Mouse (Mus musculus) midbrain, embryonic 14.5 days (tissue): ENCODE data around the gene Coro2a. TPM values are rescaled to one million over a fixed set of nuclear protein-coding genes. Genes with fewer than 3 reads are reported as not detected.
"Not testable (repeated sequence)": the region's sequence is repeated elsewhere in the genome, so short reads cannot be mapped to it uniquely, and the experiment has no call there.

Experiments used
- ATAC-seq: fragments of 200-750 bp; cut with Nextera tagmentation; 2 replicates; pipeline ENCODE4 v1.8.0; 2017; ENCODE audit warnings: moderate number of reproducible peaks, moderate library complexity; ENCODE audit not compliant: low FRiP score, low TSS enrichment
- DNase-seq: peaks from one replicate; pipeline ENCODE4 v3.0.0-alpha.2; 2015
- H3K27ac ChIP-seq: fragments of 300-500 bp; sonication (generic); replicated peaks from 2 replicates; pipeline ENCODE4 v1.5.1; 2014; ENCODE audit warnings: mild to moderate bottlenecking, low read depth, low read length, moderate library complexity
- H3K27me3 ChIP-seq: fragments of 300-500 bp; sonication (generic); 2 replicates; pipeline ENCODE4 v1.6.1; 2014; ENCODE audit warnings: low read length, control low read depth, mixed read lengths; ENCODE audit not compliant: control insufficient read depth, insufficient read depth
- H3K36me3 ChIP-seq: fragments of 300-500 bp; sonication (generic); 2 replicates; pipeline ENCODE4 v1.6.1; 2014; ENCODE audit warnings: low read length, control low read depth; ENCODE audit not compliant: control insufficient read depth, insufficient read depth
- H3K4me1 ChIP-seq: fragments of 300-500 bp; sonication (generic); 2 replicates; pipeline ENCODE4 v1.6.1; 2014; ENCODE audit warnings: mild to moderate bottlenecking, antibody characterized with exemption, low read length, control low read depth; ENCODE audit not compliant: control insufficient read depth, insufficient read depth
- H3K4me2 ChIP-seq: fragments of 300-500 bp; sonication (generic); 2 replicates; pipeline ENCODE4 v1.6.1; 2014; ENCODE audit warnings: mild to moderate bottlenecking, low read length, moderate library complexity
- H3K4me3 ChIP-seq: fragments of 300-500 bp; sonication (generic); replicated peaks from 2 replicates; pipeline ENCODE4 v1.5.1; 2014; ENCODE audit warnings: low read depth, low read length
- H3K9ac ChIP-seq: fragments of 300-500 bp; sonication (generic); replicated peaks from 2 replicates; pipeline ENCODE4 v1.6.1; 2014; ENCODE audit warnings: mild to moderate bottlenecking, low read length, moderate library complexity
- H3K9me3 ChIP-seq: fragments of 300-500 bp; sonication (generic); 2 replicates; pipeline ENCODE4 v1.6.1; 2016; ENCODE audit warnings: low read length, control low read depth, mixed read lengths; ENCODE audit not compliant: control insufficient read depth
- WGBS: fragments of 180-500 bp; shearing (Covaris S2); extraction: QIAGEN DNeasy Blood & Tissue Kit; methylation state at CpG from one replicate; pipeline ENCODE4 v1.1.7; 2014; 5-methylcytosine and 5-hydroxymethylcytosine counted together
- polyA plus RNA-seq: library from polyadenylated mRNA; unstranded; fragments of >200 nt; fragmentation: Nextera tagmentation; extraction: Ambion mirVana; gene quantifications from 2 replicates; pipeline ENCODE4 v1.2.1, GENCODE M21; 2014

The Coro2a gene
- polyA plus RNA-seq, 1 experiment from 2014 or later: 5.4 TPM

DNA sequence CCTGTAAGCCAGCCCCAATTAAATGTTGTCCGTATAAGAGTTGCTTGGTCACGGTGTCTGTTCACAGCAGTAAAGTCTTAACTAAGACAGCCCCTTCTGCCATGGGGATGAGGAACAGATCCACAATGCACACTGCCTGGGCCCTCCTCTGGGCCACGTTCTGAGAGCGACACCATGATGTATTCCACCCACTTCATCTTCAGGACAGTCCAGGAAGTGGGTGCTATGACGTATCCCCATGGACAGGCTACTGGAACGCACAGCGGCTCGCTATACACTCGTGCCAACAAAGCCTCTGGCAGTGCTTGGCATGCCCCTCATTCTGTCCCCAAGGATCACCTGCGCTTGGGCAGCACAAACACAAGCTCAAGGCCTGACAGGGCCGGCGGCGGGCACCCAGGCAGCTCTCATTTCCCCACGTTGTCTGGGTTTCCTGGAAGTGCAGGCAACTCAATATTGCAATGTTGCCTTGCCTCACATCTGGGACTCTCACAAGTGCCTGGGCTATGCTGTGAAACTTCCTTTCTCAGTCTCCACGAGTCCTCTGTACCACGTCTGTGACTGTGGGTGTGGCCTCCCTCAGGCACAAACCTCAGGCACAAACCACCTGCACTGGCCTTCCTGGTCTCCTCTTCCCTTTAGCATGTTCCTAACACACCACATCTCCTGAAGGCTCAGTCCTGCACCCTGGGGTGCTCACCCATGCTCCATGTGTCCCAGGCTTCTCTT lies 33.9 kb upstream of the Coro2a start:
- Histone ChIP-seq H3K9me3 (no peaks in the 10 kb centered on the region), H3K9ac (no peak overlapping the region), H3K4me3 (no peak overlapping the region), H3K27me3 (no peaks in the 10 kb centered on the region), H3K4me1 (no peaks in the 10 kb centered on the region), H3K36me3 (no peaks in the 10 kb centered on the region), H3K4me2 (no peak overlapping the region), H3K27ac (no peak overlapping the region)
- WGBS: 86% methylated on average over 16 of the region's 16 CpGs
- ATAC-seq (no peak), DNase-seq (no peak)

DNA sequence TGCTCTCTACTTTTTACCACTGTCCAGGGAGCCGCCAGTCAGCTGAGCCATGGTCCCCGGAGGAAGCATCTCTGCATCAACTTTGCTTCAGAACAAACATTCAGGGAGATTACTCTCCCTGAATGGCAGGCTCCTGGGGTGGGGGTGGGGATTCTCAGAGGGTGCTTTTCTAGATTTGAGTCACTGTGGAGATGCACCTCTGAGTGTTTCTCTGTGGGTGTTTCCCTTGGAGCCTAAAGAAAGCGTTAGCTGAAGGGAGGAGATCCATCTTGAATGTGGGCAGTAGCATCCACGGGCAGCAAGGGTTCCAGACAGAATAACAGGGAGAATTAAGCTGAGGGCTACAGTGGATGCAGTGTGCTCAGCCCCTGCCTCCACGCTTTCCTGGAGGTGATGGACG lies 32.9 kb upstream of the Coro2a start:
- Histone ChIP-seq H3K4me2 (no peak overlapping the region), H3K4me3 (no peak overlapping the region), H3K4me1 (no peaks in the 10 kb centered on the region), H3K36me3 (no peaks in the 10 kb centered on the region), H3K27me3 (no peaks in the 10 kb centered on the region), H3K27ac (no peak overlapping the region), H3K9me3 (no peaks in the 10 kb centered on the region), H3K9ac (no peak overlapping the region)
- no peak for ATAC-seq
- no peak for DNase-seq
- 61% methylated on average over 6 of the region's 6 CpGs for WGBS

DNA sequence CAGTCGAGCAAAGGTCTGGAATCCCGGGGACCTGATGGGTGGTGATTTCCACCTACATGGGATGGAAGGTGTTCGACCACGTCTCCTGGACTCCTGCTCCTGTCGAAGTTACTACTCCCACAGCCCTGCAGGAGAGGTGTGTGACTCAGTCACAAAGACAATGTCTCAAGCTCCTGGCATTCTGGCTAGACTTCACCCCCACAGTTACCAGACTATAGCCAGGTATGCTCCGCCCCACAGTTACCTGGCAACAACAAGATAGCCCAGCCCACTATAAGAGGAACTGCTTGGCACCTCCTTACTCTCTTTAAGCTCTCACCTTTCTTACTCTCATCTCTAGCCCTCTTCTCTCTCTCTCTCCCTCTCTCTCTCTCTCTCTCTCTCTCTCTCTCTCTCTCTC lies 31.6 kb upstream of the Coro2a start:
- not testable (repeated sequence) for H3K9me3 ChIP-seq, H3K4me3 ChIP-seq, DNase-seq, H3K36me3 ChIP-seq, H3K9ac ChIP-seq, H3K4me2 ChIP-seq, H3K4me1 ChIP-seq, H3K27me3 ChIP-seq, ATAC-seq, H3K27ac ChIP-seq
- WGBS: 74% methylated on average over 6 of the region's 6 CpGs

DNA sequence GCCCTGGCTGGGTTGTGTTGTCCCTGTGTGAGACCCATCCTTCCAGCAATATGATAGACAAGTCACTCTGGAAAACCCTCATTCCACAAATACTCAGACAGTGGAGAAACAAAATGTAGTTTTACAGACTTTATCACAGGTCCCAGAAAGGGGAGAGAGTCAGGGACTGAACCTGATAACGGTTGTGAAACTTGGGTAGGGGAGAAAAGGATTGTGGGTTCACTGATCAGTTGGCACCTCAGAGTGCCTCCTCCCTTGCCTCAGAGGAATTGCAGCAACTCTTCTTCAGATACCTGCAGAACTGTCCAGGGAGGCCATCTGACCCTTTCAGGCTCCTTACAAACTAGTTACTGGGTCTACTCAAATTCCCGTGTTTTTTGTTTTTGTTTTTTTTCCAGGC lies 30.5 kb upstream of the Coro2a start:
- no peaks in the 10 kb centered on the region for H3K9me3 ChIP-seq
- H3K4me3 ChIP-seq: no peak overlapping the region
- ATAC-seq: no peak
- no peaks in the 10 kb centered on the region for H3K4me1 ChIP-seq
- no peaks in the 10 kb centered on the region for H3K27me3 ChIP-seq
- no peak overlapping the region for H3K9ac ChIP-seq
- H3K4me2 ChIP-seq: no peak overlapping the region
- no peaks in the 10 kb centered on the region for H3K36me3 ChIP-seq
- no peak for DNase-seq
- H3K27ac ChIP-seq: no peak overlapping the region
- WGBS: 81% methylated on average over 2 of the region's 2 CpGs

DNA sequence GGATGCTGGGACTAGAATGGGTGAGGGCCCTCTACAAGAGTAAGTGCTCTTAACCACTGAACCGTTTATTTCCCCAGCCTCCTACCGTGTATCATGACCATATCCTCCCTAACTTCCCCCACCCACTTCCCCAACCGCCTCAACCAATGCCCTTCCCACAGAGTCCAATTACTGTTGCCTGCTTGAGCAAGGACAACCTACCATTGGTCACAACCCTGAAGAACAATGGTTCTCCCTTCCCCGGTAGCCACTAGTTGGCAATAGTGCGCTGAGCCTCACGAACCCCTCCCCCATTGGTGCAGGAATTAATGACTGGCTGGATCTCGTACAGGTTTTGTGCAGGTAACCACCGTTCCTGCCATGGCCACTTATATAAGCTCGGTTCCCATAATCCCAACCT lies 28.4 kb upstream of the Coro2a start:
- H3K27me3 ChIP-seq: no peaks in the 10 kb centered on the region
- 62% methylated on average over 9 of the region's 9 CpGs for WGBS
- no peak overlapping the region for H3K4me2 ChIP-seq

DNA sequence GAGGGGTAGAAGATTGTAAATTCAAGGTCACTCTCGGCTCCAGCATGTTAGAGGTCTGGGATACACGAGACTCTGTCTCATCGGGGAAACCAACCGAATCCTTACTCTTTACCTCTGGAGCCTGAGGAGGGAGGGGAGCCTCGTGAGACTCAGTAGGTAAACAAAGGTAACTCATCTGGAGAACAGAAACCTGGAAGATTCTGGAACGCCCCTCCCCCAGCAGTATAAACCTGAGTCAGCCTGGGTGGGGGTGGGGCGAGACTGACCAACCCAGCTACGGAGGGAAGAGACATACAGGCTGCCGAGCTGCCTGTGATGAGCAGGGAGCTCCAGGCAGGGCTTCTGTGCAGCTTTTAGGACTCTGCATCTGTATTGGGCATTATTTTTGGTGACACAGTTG lies 26.9 kb upstream of the Coro2a start:
- Histone ChIP-seq H3K9me3 (no peaks in the 10 kb centered on the region), H3K36me3 (no peaks in the 10 kb centered on the region), H3K9ac (no peak overlapping the region), H3K4me3 (no peak overlapping the region), H3K4me1 (no peaks in the 10 kb centered on the region), H3K4me2 (no peak overlapping the region), H3K27ac (no peak overlapping the region), H3K27me3 (no peaks in the 10 kb centered on the region)
- 53% methylated on average over 9 of the region's 9 CpGs for WGBS
- DNase-seq (no peak), ATAC-seq (no peak)

More for the DNA sequence above, 28.4 kb upstream of the Coro2a start:
- Histone ChIP-seq H3K4me3 (no peak overlapping the region), H3K4me1 (no peaks in the 10 kb centered on the region), H3K9ac (no peak overlapping the region), H3K27ac (no peak overlapping the region), H3K9me3 (no peaks in the 10 kb centered on the region), H3K36me3 (no peaks in the 10 kb centered on the region)
- DNase-seq: no peak
- ATAC-seq: no peak

DNA sequence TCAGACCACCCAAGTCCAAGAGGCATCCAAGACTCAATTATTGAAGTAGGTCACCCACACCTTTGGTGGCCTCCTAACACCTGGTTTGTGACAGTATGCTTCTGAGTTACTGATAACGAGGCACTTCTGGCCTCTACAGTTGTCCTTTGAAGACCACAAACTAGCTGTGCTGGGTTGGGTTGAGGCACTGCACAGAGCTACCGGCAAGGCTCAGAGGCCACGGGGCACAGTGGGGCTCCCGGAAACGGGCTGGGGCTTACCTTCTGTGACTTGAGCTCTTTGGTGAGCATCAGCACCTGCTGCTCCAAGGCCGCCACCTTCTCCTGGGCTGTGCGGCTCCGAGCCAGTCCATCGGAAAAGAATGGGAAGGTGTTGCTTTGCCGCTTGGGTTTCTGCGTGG lies 26.1 kb upstream of the Coro2a start:
- Histone ChIP-seq H3K9ac (no peak overlapping the region), H3K27me3 (no peaks in the 10 kb centered on the region), H3K27ac (no peak overlapping the region), H3K4me3 (no peak overlapping the region), H3K9me3 (no peaks in the 10 kb centered on the region), H3K4me1 (no peaks in the 10 kb centered on the region), H3K4me2 (no peak overlapping the region), H3K36me3 (no peaks in the 10 kb centered on the region)
- DNase-seq (no peak), ATAC-seq (no peak)
- 84% methylated on average over 11 of the region's 11 CpGs for WGBS

DNA sequence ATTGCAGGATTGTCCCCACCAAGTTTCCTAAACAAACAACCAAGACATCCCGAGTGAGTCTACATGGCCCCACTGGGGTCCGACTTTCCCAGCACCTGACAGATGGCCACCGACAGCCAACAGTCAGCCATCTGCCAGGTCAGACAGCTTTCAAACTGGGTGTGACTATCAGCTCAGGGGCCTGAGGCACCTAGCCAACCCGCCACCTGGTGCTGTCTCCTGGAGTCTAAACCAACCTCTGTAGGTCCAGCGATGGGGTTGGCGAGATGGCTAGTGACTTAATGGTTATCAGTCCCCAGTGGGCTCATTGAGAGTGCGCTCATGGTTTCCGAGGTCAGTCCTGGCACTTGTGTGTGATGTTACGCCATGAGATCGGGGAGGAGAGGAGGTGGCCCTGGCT lies 23.1 kb upstream of the Coro2a start:
- no peak for ATAC-seq
- Histone ChIP-seq H3K9me3 (no peaks in the 10 kb centered on the region), H3K27me3 (no peaks in the 10 kb centered on the region), H3K9ac (no peak overlapping the region), H3K4me2 (no peak overlapping the region), H3K4me3 (no peak overlapping the region), H3K27ac (no peak overlapping the region), H3K4me1 (no peaks in the 10 kb centered on the region), H3K36me3 (no peaks in the 10 kb centered on the region)
- 79% methylated on average over 10 of the region's 10 CpGs for WGBS
- DNase-seq: no peak

DNA sequence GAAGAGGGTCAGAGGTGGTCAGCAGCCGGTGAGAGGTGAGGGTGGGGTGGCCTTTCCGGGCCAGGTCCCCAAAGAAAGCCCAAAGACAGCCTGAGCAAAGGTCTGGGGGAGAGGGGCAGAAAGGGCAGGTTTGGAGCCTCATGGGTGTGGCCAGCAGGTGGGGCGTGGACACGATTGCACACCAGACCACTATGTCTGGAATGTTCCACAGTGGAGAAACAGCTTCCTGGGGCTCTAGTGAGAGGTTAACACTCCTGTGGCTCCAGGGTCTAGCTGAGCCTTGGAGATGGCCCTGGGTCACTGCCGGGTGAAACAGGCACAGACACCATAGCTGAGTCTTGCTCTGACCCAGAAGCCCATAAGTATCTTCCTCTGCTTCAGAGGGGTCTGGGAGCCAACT lies 21.0 kb upstream of the Coro2a start:
- Histone ChIP-seq H3K4me3 (no peak overlapping the region), H3K27ac (no peak overlapping the region), H3K4me2 (no peak overlapping the region), H3K9ac (no peak overlapping the region), H3K36me3 (no peaks in the 10 kb centered on the region), H3K27me3 (no peaks in the 10 kb centered on the region), H3K9me3 (no peaks in the 10 kb centered on the region), H3K4me1 (no peaks in the 10 kb centered on the region)
- DNase-seq (no peak), ATAC-seq (no peak)
- 90% methylated on average over 5 of the region's 5 CpGs for WGBS
